Mouse (Mus musculus): ENCODE measurements around the gene Doc2a. TPM values are rescaled to one million over a fixed set of nuclear protein-coding genes. Genes with fewer than 3 reads are reported as not detected.
A peak's percentile ranks its signal among the peaks of the same experiment; 100 is the strongest.

Gene Doc2a
- polyA plus RNA-seq, 1 experiment from 2014 or later, result not detected

DNA sequence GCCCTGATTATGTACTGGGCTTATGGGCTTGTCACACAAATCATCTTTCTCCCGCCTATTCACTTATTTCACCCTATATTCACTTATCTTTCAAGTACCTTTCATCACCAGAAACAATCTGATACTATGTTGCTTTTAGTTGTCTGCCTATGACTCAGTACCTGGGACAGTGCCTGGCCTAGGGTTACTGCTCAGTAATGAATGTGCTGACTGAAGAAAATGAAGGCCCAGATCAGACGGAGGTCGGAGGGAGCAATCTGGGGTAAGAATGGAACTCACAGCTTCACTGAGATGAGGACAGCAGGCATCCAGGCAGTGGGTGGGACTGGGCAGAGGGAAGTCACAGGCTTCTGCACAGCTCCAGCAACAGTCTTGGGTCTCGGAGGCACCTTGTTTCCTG is 39.8 kb upstream of the Doc2a start:
- Histone ChIP-seq H3K9ac (no peak overlapping the region), H3K36me3 (0 out of 2 replicates have a peak, but pooled peaks cover 4% of the 10 kb centered on the region), H3K27ac (peak overlapping the region; percentile 33; the same call in 1 of the 2 replicates), H3K4me1 (replicated peaks) (peaks cover 26% of the 10 kb centered on the region), H3K9me3 (replicated peaks) (no peaks in the 10 kb centered on the region), H3K4me2 (peak overlapping the region; percentile 87; the same call in 1 of the 2 replicates), H3K27me3 (no peaks in the 10 kb centered on the region), H3K4me3 (no peak overlapping the region)
- WGBS, result 58% methylated on average over 4 of the region's 4 CpGs
- ATAC-seq (replicated peaks; ENCODE audit: insufficient number of reproducible peaks, insufficient read depth, low FRiP score, low read depth), result no peak

DNA sequence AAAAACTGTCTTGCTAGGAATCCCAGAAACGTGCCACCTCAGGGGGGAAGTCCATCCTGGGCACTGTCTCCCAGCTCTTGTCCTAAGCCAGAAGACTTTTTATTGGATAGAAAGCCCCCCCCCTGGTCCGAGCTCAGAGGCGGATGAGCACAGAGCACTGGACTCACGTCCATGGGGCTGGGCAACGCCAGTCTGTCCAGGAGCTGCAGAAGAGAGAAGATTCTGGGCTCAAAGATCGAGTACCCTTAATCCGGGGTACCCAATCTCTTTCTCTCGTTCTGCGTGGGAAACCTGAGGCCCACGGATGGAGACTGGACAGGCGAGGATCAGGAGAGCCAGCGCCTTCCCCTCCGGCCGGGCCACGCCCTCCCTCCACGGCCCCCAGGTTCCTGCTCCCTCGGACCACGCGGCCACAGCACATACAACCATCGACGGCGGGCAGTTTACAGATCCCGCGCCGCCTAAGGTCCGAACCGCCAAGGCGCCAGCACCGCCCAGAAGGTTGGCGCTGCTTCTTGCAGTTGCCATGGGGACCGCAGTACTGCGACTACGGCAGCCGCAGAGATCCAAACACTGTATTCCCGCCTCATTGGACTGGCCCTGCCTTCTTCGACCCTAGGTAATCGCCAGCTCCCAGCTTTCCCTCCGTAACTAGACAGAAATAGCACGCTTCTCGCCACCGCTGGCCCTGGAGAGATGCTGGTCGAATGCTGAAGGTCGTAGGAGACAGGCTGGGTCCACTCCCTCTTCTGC is 38.3 kb upstream of the Doc2a start:
- peak overlapping the region; percentile 73 for H3K9ac ChIP-seq
- H3K27me3 ChIP-seq, result no peaks in the 10 kb centered on the region
- peak overlapping the region; percentile 67 for H3K4me3 ChIP-seq
- 0 out of 2 replicates have a peak, but pooled peaks cover 4% of the 10 kb centered on the region for H3K36me3 ChIP-seq
- peak; percentile 91 for ATAC-seq (replicated peaks; ENCODE audit: insufficient number of reproducible peaks, insufficient read depth, low FRiP score, low read depth)
- peak overlapping the region; percentile 87 for H3K4me2 ChIP-seq
- H3K4me1 ChIP-seq (replicated peaks), result peaks cover 26% of the 10 kb centered on the region
- no peaks in the 10 kb centered on the region for H3K9me3 ChIP-seq (replicated peaks)
- peak overlapping the region; percentile 87 for H3K27ac ChIP-seq
- WGBS, result 1% methylated on average over 43 of the region's 43 CpGs

DNA sequence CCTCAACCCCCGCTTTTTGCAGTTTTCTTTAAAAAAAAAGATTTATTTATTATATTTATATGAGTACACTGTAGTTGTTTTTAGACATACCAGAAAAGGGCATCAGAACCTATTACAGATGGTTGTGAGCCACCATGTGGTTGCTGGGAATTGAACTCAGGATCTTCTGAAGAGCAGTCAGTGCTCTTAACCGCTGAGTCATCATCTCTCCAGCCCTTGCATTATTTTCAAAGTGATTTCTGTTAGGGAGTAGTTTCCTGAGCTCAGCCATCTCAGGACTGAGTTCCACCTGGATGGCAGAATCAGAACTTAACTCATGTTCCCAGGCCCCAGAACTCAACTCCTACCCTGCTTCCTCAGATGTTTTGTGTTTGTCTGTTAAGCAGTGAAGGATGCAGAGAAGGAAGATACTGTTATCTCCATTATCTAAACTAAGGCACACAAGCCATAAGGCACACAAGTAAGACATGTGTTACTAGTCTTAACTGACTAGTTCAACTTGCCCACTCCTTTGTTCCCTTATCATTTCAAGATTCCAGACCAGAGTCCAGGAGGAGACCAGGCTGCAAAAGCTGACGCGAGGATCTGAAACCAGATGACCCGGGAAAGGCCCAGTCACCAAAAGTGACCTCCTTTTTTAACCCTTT is 37.4 kb upstream of the Doc2a start:
- Histone ChIP-seq H3K4me1 (replicated peaks) (peaks cover 26% of the 10 kb centered on the region), H3K4me3 (no peak overlapping the region), H3K36me3 (0 out of 2 replicates have a peak, but pooled peaks cover 4% of the 10 kb centered on the region), H3K27ac (peak overlapping the region; percentile 87), H3K27me3 (no peaks in the 10 kb centered on the region), H3K9ac (no peak overlapping the region), H3K9me3 (replicated peaks) (no peaks in the 10 kb centered on the region), H3K4me2 (peak overlapping the region; percentile 87)
- 55% methylated on average over 5 of the region's 5 CpGs for WGBS
- ATAC-seq (replicated peaks; ENCODE audit: insufficient number of reproducible peaks, insufficient read depth, low FRiP score, low read depth), result no peak

DNA sequence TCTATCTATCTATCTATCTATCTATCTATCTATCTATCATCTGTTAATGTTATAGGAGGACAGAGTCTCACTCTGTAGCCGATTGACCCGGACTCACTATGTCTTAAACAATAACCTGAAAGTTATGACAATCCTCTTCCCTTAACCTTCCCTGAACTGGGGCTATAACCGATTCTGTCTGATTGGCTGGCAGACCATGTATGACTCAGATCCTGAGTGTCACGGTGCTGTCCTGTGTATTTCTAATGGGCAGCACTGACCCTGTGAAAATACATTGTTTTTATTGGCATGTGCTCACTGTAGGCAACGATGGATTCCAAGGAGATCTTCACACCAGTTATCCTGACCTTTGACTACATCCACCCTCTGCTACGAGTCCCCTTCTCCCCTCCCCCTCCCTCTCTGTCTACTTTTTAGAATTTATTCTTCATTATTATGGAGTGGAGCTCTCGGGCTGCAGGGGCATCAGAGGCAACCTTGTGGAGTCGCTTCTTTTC is 31.4 kb upstream of the Doc2a start:
- Histone ChIP-seq H3K9ac (no peak overlapping the region), H3K4me2 (no peak overlapping the region), H3K27ac (no peak overlapping the region), H3K9me3 (replicated peaks) (no peaks in the 10 kb centered on the region), H3K4me3 (no peak overlapping the region), H3K36me3 (no peaks in the 10 kb centered on the region), H3K4me1 (replicated peaks) (no peaks in the 10 kb centered on the region), H3K27me3 (no peaks in the 10 kb centered on the region; the same call in 1 of the 2 replicates)
- no peak for ATAC-seq (replicated peaks; ENCODE audit: insufficient number of reproducible peaks, insufficient read depth, low FRiP score, low read depth)
- 59% methylated on average over 8 of the region's 8 CpGs for WGBS

DNA sequence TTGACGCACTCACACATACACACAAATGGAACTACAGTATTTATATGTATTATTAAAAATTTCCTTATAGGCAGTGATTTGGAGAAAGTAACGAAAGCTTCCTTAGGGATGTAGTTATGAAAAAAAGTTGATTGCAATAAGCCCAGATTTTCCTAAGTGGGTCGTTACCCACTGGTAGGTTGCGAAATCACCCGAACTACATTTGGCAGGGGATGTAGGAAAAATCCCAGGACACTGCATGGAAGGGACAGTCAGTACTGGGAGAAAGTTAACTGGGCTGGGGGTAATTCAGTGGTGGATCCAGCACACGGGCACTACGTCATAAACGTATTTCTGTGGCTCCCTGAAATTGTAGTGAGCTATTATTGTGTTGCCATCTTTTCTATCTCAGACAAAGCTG is 30.7 kb upstream of the Doc2a start:
- no peak for ATAC-seq (replicated peaks; ENCODE audit: insufficient number of reproducible peaks, insufficient read depth, low FRiP score, low read depth)
- no peak overlapping the region for H3K4me2 ChIP-seq
- WGBS, result 82% methylated on average over 8 of the region's 8 CpGs
- no peaks in the 10 kb centered on the region; the same call in 1 of the 2 replicates for H3K27me3 ChIP-seq
- no peaks in the 10 kb centered on the region for H3K4me1 ChIP-seq (replicated peaks)
- no peak overlapping the region for H3K4me3 ChIP-seq
- H3K27ac ChIP-seq, result no peak overlapping the region
- no peaks in the 10 kb centered on the region for H3K36me3 ChIP-seq
- no peak overlapping the region for H3K9ac ChIP-seq
- H3K9me3 ChIP-seq (replicated peaks), result no peaks in the 10 kb centered on the region

DNA sequence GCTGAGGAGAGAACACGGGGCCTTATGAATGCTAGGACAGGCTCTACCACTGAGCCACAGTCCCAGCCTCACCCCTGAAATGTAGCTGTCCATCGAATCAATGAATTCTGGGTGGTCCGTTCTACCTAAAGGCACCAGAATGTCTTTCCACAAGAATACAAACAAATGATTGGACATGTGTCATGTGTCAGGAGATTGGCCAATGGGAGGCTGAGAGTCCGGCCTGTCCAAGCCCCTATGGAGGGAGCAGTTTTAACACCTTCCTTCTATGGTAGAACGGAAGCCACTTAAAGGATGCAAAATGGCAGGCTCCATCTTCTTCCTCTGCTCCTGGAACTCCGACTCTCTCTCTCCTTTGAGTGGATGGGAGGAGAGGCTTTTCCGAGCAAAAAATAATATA is 29.6 kb upstream of the Doc2a start:
- Histone ChIP-seq H3K9me3 (replicated peaks) (no peaks in the 10 kb centered on the region), H3K4me3 (no peak overlapping the region), H3K9ac (no peak overlapping the region), H3K4me1 (replicated peaks) (0 out of 2 replicates have a peak, but pooled peaks cover 6% of the 10 kb centered on the region), H3K4me2 (no peak overlapping the region), H3K27me3 (peaks cover 5% of the 10 kb centered on the region), H3K27ac (no peak overlapping the region), H3K36me3 (no peaks in the 10 kb centered on the region)
- WGBS, result 74% methylated on average over 7 of the region's 7 CpGs
- ATAC-seq (replicated peaks; ENCODE audit: insufficient number of reproducible peaks, insufficient read depth, low FRiP score, low read depth), result no peak

DNA sequence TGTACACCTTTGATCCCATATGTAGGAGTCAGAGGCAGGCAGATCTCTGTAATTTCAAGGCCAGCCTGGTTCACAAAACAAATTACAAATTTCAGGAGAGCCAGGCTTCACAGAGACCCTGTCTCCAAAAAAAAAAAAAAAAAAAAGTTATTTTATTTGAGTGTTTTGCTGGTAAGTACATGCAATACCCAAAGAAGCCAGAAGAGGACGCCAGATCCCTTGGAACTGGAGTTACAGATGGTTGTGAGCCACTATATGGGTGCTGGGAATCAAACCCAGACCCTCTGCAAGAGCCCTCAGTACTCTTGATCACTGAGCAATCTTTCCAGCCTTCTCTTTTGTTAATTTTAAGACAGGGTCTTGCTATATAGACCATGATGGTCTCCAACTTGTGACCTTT is 28.4 kb upstream of the Doc2a start:
- Histone ChIP-seq H3K36me3 (no peaks in the 10 kb centered on the region), H3K4me1 (replicated peaks) (peaks cover 10% of the 10 kb centered on the region), H3K4me2 (no peak overlapping the region), H3K27ac (no peak overlapping the region), H3K9me3 (replicated peaks) (no peaks in the 10 kb centered on the region), H3K4me3 (no peak overlapping the region), H3K27me3 (peaks cover 15% of the 10 kb centered on the region), H3K9ac (no peak overlapping the region)
- WGBS, result 30% methylated on average over 1 of the region's 1 CpGs
- ATAC-seq (replicated peaks; ENCODE audit: insufficient number of reproducible peaks, insufficient read depth, low FRiP score, low read depth), result no peak

DNA sequence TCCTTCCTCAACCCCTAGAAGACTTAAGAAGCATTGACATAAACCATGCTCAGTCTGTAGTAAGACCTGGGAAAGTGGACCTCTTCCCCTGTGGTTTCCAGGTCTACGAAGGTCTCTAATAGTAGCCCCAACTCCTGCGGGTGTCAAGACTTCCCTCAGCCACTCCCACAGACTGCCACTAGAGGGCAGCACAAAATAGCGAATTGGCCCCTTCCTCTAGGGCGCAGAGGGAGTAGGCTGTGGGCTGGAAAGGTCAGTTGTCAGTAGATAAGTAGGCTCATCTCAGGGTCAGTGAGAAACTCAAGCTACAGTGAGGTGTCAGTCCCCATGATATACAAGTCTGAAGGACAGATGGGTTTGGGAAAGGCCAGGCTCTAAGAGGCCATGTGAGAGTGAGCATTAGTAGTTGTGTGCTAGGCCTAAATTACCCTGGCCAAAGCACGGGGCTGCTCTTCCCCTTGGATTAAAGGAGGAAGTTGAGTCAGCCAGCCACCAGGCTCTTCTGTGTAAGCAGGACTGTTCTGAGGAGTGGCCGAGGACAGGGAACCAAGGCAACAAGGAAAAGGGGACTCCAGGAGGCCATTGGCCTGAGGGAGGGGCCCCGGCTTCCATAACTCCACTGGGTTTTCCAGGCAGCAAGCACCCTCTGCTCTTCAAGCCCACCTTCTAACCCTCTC is 25.2 kb upstream of the Doc2a start:
- H3K27ac ChIP-seq, result no peak overlapping the region
- H3K9ac ChIP-seq, result no peak overlapping the region
- H3K4me3 ChIP-seq, result no peak overlapping the region
- WGBS, result 22% methylated on average over 7 of the region's 7 CpGs
- H3K36me3 ChIP-seq, result no peaks in the 10 kb centered on the region
- H3K27me3 ChIP-seq, result peaks cover 41% of the 10 kb centered on the region
- no peaks in the 10 kb centered on the region for H3K9me3 ChIP-seq (replicated peaks)
- no peak overlapping the region for H3K4me2 ChIP-seq
- ATAC-seq (replicated peaks; ENCODE audit: insufficient number of reproducible peaks, insufficient read depth, low FRiP score, low read depth), result 0 out of 2 replicates have a peak, but pooled peaks have one; percentile 41
- H3K4me1 ChIP-seq (replicated peaks), result peaks cover 10% of the 10 kb centered on the region

DNA sequence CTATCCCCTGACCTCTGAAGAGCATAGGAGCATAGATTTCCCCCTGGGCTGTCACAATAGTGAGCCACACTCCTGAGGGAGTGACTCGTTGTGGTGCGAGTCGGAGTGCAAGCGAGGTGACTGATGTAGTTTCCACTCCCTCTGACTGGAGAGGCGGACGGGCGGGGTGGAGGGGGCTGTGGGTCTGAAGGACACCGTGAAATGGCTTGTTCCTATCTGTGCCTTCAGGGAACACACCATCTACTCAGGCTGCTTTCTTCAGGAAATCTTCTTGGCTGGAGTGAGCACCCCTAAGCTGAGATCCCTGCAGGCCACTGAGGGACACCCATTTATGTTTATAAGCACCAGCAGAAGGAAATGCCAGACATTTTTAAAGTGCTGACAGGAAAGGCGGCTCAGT is 24.5 kb upstream of the Doc2a start:
- ATAC-seq (replicated peaks; ENCODE audit: insufficient number of reproducible peaks, insufficient read depth, low FRiP score, low read depth), result no peak

DNA sequence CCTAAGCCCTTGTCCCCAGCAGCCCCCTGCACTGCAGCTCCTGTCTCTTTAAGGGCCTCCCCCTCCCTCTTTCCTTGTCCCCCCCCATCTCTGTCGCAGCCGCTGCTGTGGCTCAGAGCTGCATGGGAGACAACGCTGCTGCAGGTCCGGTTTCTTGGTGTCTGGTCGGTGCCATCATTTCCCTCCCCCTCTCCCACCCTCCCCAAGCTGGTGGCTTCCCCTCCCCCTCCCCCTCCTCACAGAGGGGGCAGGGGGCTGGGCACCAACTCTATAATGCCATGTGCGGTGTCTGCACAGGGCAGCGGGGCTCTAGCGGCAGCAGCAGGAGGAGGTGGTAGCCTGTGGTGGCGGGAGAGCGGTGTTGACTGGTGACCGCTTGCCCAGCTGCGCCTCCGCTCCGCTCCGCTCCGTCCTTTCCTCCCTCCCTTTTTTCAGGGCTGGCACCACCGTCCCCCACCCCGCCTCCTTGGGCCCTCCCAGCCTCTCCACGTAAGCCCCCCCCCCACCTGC is 24.0 kb upstream of the Doc2a start:
- Histone ChIP-seq H3K27me3 (peaks cover 48% of the 10 kb centered on the region), H3K9me3 (replicated peaks) (no peaks in the 10 kb centered on the region), H3K9ac (no peak overlapping the region), H3K4me3 (peak overlapping the region; percentile 29), H3K36me3 (no peaks in the 10 kb centered on the region), H3K4me2 (peak overlapping the region; percentile 57), H3K4me1 (replicated peaks) (peaks cover 10% of the 10 kb centered on the region), H3K27ac (no peak overlapping the region)
- 0% methylated on average over 18 of the region's 19 CpGs for WGBS
- ATAC-seq (replicated peaks; ENCODE audit: insufficient number of reproducible peaks, insufficient read depth, low FRiP score, low read depth), result 0 out of 2 replicates have a peak, but pooled peaks have one; percentile 19

More for the DNA sequence above, 24.5 kb upstream of the Doc2a start:
- Histone ChIP-seq H3K27me3 (peaks cover 47% of the 10 kb centered on the region), H3K27ac (no peak overlapping the region), H3K4me3 (no peak overlapping the region), H3K9ac (no peak overlapping the region), H3K4me2 (peak overlapping the region; percentile 57), H3K4me1 (replicated peaks) (peaks cover 10% of the 10 kb centered on the region), H3K9me3 (replicated peaks) (no peaks in the 10 kb centered on the region), H3K36me3 (no peaks in the 10 kb centered on the region)
- 15% methylated on average over 9 of the region's 9 CpGs for WGBS

DNA sequence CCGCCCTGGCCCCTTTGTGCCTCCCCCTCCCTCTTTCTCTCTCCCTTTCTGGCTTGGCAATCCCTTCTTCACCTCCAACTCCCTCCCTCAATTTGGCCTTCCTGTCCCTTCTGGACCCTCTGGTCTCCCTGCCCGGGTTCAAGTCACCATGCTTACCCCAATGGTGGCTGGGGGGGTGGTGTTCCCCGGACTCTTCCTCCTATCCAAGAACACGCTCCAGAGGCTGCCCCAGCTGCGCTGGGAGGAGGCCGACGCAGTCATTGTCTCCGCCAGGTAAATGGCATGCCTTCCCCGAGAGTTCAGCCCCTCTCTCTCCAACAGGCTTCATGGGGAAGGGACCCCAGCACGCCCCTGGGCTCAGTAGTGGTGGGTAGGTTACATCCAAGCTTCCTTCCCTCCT is 23.3 kb upstream of the Doc2a start:
- ATAC-seq (replicated peaks; ENCODE audit: insufficient number of reproducible peaks, insufficient read depth, low FRiP score, low read depth), result no peak
- H3K27me3 ChIP-seq, result peaks cover 48% of the 10 kb centered on the region

More for the DNA sequence above, 23.3 kb upstream of the Doc2a start:
- Histone ChIP-seq H3K9ac (no peak overlapping the region), H3K4me1 (replicated peaks) (peaks cover 10% of the 10 kb centered on the region), H3K27ac (no peak overlapping the region), H3K36me3 (no peaks in the 10 kb centered on the region), H3K4me2 (no peak overlapping the region), H3K9me3 (replicated peaks) (no peaks in the 10 kb centered on the region), H3K4me3 (no peak overlapping the region)
- WGBS, result 13% methylated on average over 10 of the region's 10 CpGs
